Mouse (Mus musculus) cerebellum, adult 2 months (tissue): ENCODE data around the gene Vac14.

Source experiments
- CTCF ChIP-seq: fragments of 200-500 bp; IDR thresholded peaks from 2 replicates; pipeline ENCODE4 v1.5.1; 2011; ENCODE audit warnings: low read depth, mild to moderate bottlenecking, control low read depth, low read length, moderate library complexity, borderline replicate concordance; ENCODE audit not compliant: insufficient read depth
- POLR2A ChIP-seq: fragments of 200-500 bp; IDR thresholded peaks from 2 replicates; pipeline ENCODE4 v1.6.1; 2011; ENCODE audit warnings: low read length, control low read depth, borderline replicate concordance; ENCODE audit not compliant: insufficient read depth

DNA sequence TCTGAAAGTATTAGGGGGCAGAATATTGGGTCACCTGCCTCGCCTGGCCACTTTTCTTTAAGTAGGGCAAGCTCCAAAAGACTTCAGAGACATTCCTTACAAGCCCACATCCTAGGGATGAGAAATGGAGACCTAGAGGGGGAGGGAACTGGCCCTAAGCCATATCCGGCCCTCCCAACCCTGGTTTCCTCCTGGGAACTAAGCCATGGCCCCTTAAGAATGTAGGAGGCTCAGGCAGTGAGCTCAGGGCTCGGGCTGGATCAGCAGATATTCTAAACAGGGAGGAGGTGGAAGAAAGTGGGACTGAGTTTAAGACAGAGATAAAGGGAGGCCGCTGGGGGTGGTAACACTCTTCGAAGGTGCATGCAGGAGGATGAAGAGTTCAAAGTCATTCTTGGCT, 142.8 kb downstream of the Vac14 start:
- TF ChIP-seq CTCF (no peak), POLR2A (no peak)
